In genomic region chr4:88697108-88697507, GRCm38 (mm10) we compare ENCODE assay signal across 31 mouse cellular contexts. TPM values are rescaled to one million over a fixed set of nuclear protein-coding genes. Genes with fewer than 3 reads are reported as not detected.
"Had no signal": no experiment of that assay in that cellular context is flagged by ENCODE, and none has a peak within 500 bp of the region (broad histone marks: within the 10 kb centered on the region; RNA-seq: fewer than 3 reads in every experiment).

No protein-coding gene starts in this region.

- H3K9ac ChIP-seq: heart, embryonic 13.5 days; heart, embryonic 15.5 days; hindbrain, embryonic 13.5 days; hindbrain, embryonic 15.5 days; kidney, embryonic 15.5 days; liver, embryonic 13.5 days had no signal

- H3K4me2 ChIP-seq: heart, embryonic 11.5 days; heart, embryonic 13.5 days; heart, embryonic 15.5 days; hindbrain, embryonic 13.5 days; hindbrain, embryonic 15.5 days; kidney, embryonic 15.5 days; liver, embryonic 11.5 days; liver, embryonic 13.5 days had no signal

- H3K27ac ChIP-seq: heart, adult 2 months; heart, embryonic 13.5 days; heart, embryonic 15.5 days; hindbrain, embryonic 13.5 days; hindbrain, embryonic 15.5 days; hindbrain, postnatal 0 days; kidney, embryonic 15.5 days; kidney, postnatal 0 days; layer of hippocampus, adult 2 months; left cerebral cortex, adult 2 months; liver, embryonic 13.5 days had no signal

- H3K9me3 ChIP-seq: heart, embryonic 13.5 days; heart, embryonic 15.5 days; hindbrain, embryonic 13.5 days; hindbrain, embryonic 15.5 days; kidney, embryonic 15.5 days; liver, embryonic 13.5 days had no signal

- H3K27me3 ChIP-seq: heart, embryonic 15.5 days; hindbrain, embryonic 15.5 days; kidney, embryonic 15.5 days; liver, embryonic 13.5 days had no signal

- H3K36me3 ChIP-seq: heart, embryonic 13.5 days; heart, embryonic 15.5 days; hindbrain, embryonic 13.5 days; hindbrain, embryonic 15.5 days; kidney, embryonic 15.5 days; liver, embryonic 13.5 days had no signal

- H3K4me1 ChIP-seq: heart, embryonic 13.5 days; heart, embryonic 15.5 days; hindbrain, embryonic 13.5 days; hindbrain, embryonic 15.5 days; kidney, embryonic 15.5 days; liver, embryonic 13.5 days had no signal

- H3K4me3 ChIP-seq: heart, adult 2 months; heart, embryonic 13.5 days; heart, embryonic 15.5 days; hindbrain, embryonic 13.5 days; hindbrain, embryonic 15.5 days; kidney, embryonic 15.5 days; layer of hippocampus, adult 2 months; left cerebral cortex, adult 2 months; liver, embryonic 13.5 days had no signal

RNA-seq across cellular contexts. Expression of gene Ifnab, which starts 5.9 kb away (rescaled TPM):
- total RNA-seq: gastrocnemius, adult 18-20 months; gastrocnemius, adult 8-10 months; gastrocnemius, postnatal 14 days; gastrocnemius, postnatal 36 days; heart, adult 2 months; heart, postnatal 14 days; heart, postnatal 36 days; hematopoietic stem cell, adult 5-6 weeks; hindbrain, postnatal 0 days; layer of hippocampus, adult 2 months; layer of hippocampus, postnatal 10 days; layer of hippocampus, postnatal 25 days; left cerebral cortex, adult 2 months; left cerebral cortex, postnatal 14 days; left cerebral cortex, postnatal 36 days had no signal
- polyA plus RNA-seq: gonadal fat pad, adult 2 months; heart, adult 2 months; heart, embryonic 11.5 days; heart, embryonic 13.5 days; heart, embryonic 15.5 days; heart, postnatal 0 days; hindbrain, embryonic 11.5 days; hindbrain, embryonic 13.5 days; hindbrain, embryonic 15.5 days; hindbrain, postnatal 0 days; intestine, embryonic 14.5 days; intestine, postnatal 0 days; kidney, embryonic 15.5 days; kidney, postnatal 0 days; limb, embryonic 11.5 days; limb, embryonic 14.5 days; liver, embryonic 11.5 days; liver, embryonic 13.5 days had no signal

RNA-seq across cellular contexts. Expression of gene Ifna2, which starts 13.4 kb away (rescaled TPM):
- total RNA-seq: gastrocnemius, adult 18-20 months; gastrocnemius, adult 8-10 months; gastrocnemius, postnatal 14 days; gastrocnemius, postnatal 36 days; heart, adult 2 months; heart, postnatal 14 days; heart, postnatal 36 days; hematopoietic stem cell, adult 5-6 weeks; hindbrain, postnatal 0 days; layer of hippocampus, adult 2 months; layer of hippocampus, postnatal 10 days; layer of hippocampus, postnatal 25 days; left cerebral cortex, adult 2 months; left cerebral cortex, postnatal 14 days; left cerebral cortex, postnatal 36 days had no signal
- polyA plus RNA-seq: gonadal fat pad, adult 2 months; heart, adult 2 months; heart, embryonic 11.5 days; heart, embryonic 13.5 days; heart, embryonic 15.5 days; heart, postnatal 0 days; hindbrain, embryonic 11.5 days; hindbrain, embryonic 13.5 days; hindbrain, embryonic 15.5 days; hindbrain, postnatal 0 days; intestine, embryonic 14.5 days; intestine, postnatal 0 days; kidney, embryonic 15.5 days; kidney, postnatal 0 days; limb, embryonic 11.5 days; limb, embryonic 14.5 days; liver, embryonic 11.5 days; liver, embryonic 13.5 days had no signal

RNA-seq across cellular contexts. Expression of gene Ifna16, which starts 20.4 kb away (rescaled TPM):
- total RNA-seq: gastrocnemius, adult 18-20 months; gastrocnemius, adult 8-10 months; gastrocnemius, postnatal 14 days; gastrocnemius, postnatal 36 days; heart, adult 2 months; heart, postnatal 14 days; heart, postnatal 36 days; hematopoietic stem cell, adult 5-6 weeks; hindbrain, postnatal 0 days; layer of hippocampus, adult 2 months; layer of hippocampus, postnatal 10 days; layer of hippocampus, postnatal 25 days; left cerebral cortex, adult 2 months; left cerebral cortex, postnatal 14 days; left cerebral cortex, postnatal 36 days had no signal
- polyA plus RNA-seq: gonadal fat pad, adult 2 months; heart, adult 2 months; heart, embryonic 11.5 days; heart, embryonic 13.5 days; heart, embryonic 15.5 days; heart, postnatal 0 days; hindbrain, embryonic 11.5 days; hindbrain, embryonic 13.5 days; hindbrain, embryonic 15.5 days; hindbrain, postnatal 0 days; intestine, embryonic 14.5 days; intestine, postnatal 0 days; kidney, embryonic 15.5 days; kidney, postnatal 0 days; limb, embryonic 11.5 days; limb, embryonic 14.5 days; liver, embryonic 11.5 days; liver, embryonic 13.5 days had no signal

RNA-seq across cellular contexts. Expression of gene Gm26566, which starts 24.5 kb away (rescaled TPM):
- total RNA-seq: hematopoietic stem cell, adult 5-6 weeks had no signal
